Mouse (Mus musculus) kidney, embryonic 16.5 days (tissue): ENCODE measurements at regions not wholly inside any gene's neighbourhood (a gene's known extent, or its start where the extent isn't known, plus 50 kb on each side); places are given as distances from the start of the nearest gene placed in this dataset.

Experiments
- ATAC-seq: fragments of 200-750 bp; cut with Nextera tagmentation; 2 replicates; pipeline ENCODE4 v1.8.0; 2017; ENCODE audit warnings: moderate TSS enrichment; ENCODE audit not compliant: low FRiP score, low TSS enrichment
- H3K27ac ChIP-seq: fragments of 300-500 bp; sonication (generic); 2 replicates; pipeline ENCODE4 v1.5.1; 2014; ENCODE audit warnings: low read length
- H3K27me3 ChIP-seq: fragments of 300-500 bp; sonication (generic); 2 replicates; pipeline ENCODE4 v1.6.1; 2014; ENCODE audit warnings: low read length, control low read depth, mixed read lengths; ENCODE audit not compliant: insufficient read depth
- H3K36me3 ChIP-seq: fragments of 300-500 bp; sonication (generic); 2 replicates; pipeline ENCODE4 v1.6.1; 2014; ENCODE audit warnings: low read length, control low read depth, mixed read lengths; ENCODE audit not compliant: insufficient read depth
- H3K4me1 ChIP-seq: fragments of 300-500 bp; sonication (generic); 2 replicates; pipeline ENCODE4 v1.6.1; 2014; ENCODE audit warnings: low read length, control low read depth, mixed read lengths; ENCODE audit not compliant: insufficient read depth
- H3K4me2 ChIP-seq: fragments of 300-500 bp; sonication (generic); replicated peaks from 2 replicates; pipeline ENCODE4 v1.6.1; 2014; ENCODE audit warnings: low read depth, low read length
- H3K4me3 ChIP-seq: fragments of 300-500 bp; sonication (generic); 2 replicates; pipeline ENCODE4 v1.5.1; 2014; ENCODE audit warnings: mild to moderate bottlenecking, low read length
- H3K9ac ChIP-seq: fragments of 300-500 bp; sonication (generic); replicated peaks from 2 replicates; pipeline ENCODE4 v1.6.1; 2014; ENCODE audit warnings: low read length
- H3K9me3 ChIP-seq: fragments of 300-500 bp; sonication (generic); 2 replicates; pipeline ENCODE4 v1.6.1; 2016; ENCODE audit warnings: low read length, control low read depth
- WGBS: fragments of 180-500 bp; shearing (Covaris S2); extraction: QIAGEN DNeasy Blood & Tissue Kit; methylation state at CpG from one replicate; pipeline ENCODE4 v1.1.7; 2014; 5-methylcytosine and 5-hydroxymethylcytosine counted together

GRCm38 (mm10) chr19:36213461-36213860, 93.6 kb upstream of the Ankrd1 start:
- no peak overlapping the region for H3K4me3 ChIP-seq
- H3K4me1 ChIP-seq = peaks cover 17% of the 10 kb centered on the region
- H3K4me2 ChIP-seq = no peak overlapping the region
- H3K27me3 ChIP-seq = no peaks in the 10 kb centered on the region
- no peak overlapping the region for H3K9ac ChIP-seq
- no peaks in the 10 kb centered on the region for H3K9me3 ChIP-seq
- H3K27ac ChIP-seq = no peak overlapping the region
- H3K36me3 ChIP-seq = no peaks in the 10 kb centered on the region
- 41% methylated on average over 8 of the region's 8 CpGs for WGBS
- ATAC-seq = no peak

GRCm38 (mm10) chr19:36214188-36214968, 94.5 kb upstream of the Ankrd1 start:
- Histone ChIP-seq H3K4me2 (peak overlapping the region; percentile 8; the same call in 1 of the 2 replicates), H3K27ac (peak overlapping the region; percentile 20; the same call in 1 of the 2 replicates), H3K9ac (no peak overlapping the region), H3K27me3 (no peaks in the 10 kb centered on the region), H3K9me3 (no peaks in the 10 kb centered on the region), H3K4me1 (peaks cover 17% of the 10 kb centered on the region), H3K36me3 (no peaks in the 10 kb centered on the region), H3K4me3 (no peak overlapping the region)
- ATAC-seq = peak; percentile 93
- WGBS = 17% methylated on average over 7 of the region's 7 CpGs

- Histone ChIP-seq H3K27ac (no peak overlapping the region), H3K4me3 (no peak overlapping the region), H3K27me3 (no peaks in the 10 kb centered on the region), H3K4me1 (peaks cover 17% of the 10 kb centered on the region), H3K9me3 (no peaks in the 10 kb centered on the region), H3K4me2 (no peak overlapping the region), H3K36me3 (no peaks in the 10 kb centered on the region), H3K9ac (no peak overlapping the region)
- WGBS = 73% methylated on average over 5 of the region's 5 CpGs
- no peak for ATAC-seq
These were observed 97.3 kb upstream of the Ankrd1 start for GRCm38 (mm10) chr19:36217177-36217576.

GRCm38 (mm10) chr19:36217605-36218004, 97.7 kb upstream of the Ankrd1 start:
- Histone ChIP-seq H3K4me3 (no peak overlapping the region), H3K9ac (no peak overlapping the region), H3K36me3 (no peaks in the 10 kb centered on the region), H3K4me1 (peaks cover 17% of the 10 kb centered on the region), H3K9me3 (no peaks in the 10 kb centered on the region), H3K27me3 (no peaks in the 10 kb centered on the region), H3K27ac (no peak overlapping the region), H3K4me2 (no peak overlapping the region)
- 52% methylated on average over 5 of the region's 5 CpGs for WGBS
- ATAC-seq = no peak

GRCm38 (mm10) chr19:36218921-36219320, 99.0 kb upstream of the Ankrd1 start:
- ATAC-seq = no peak
- no peak overlapping the region for H3K9ac ChIP-seq
- no peaks in the 10 kb centered on the region for H3K27me3 ChIP-seq
- H3K9me3 ChIP-seq = no peaks in the 10 kb centered on the region
- H3K4me1 ChIP-seq = peaks cover 14% of the 10 kb centered on the region
- no peaks in the 10 kb centered on the region for H3K36me3 ChIP-seq
- no peak overlapping the region for H3K27ac ChIP-seq
- H3K4me2 ChIP-seq = no peak overlapping the region
- H3K4me3 ChIP-seq = no peak overlapping the region
- 73% methylated on average over 5 of the region's 5 CpGs for WGBS

GRCm38 (mm10) chr19:36221104-36221503, 101.2 kb upstream of the Ankrd1 start:
- H3K4me1 ChIP-seq = no peaks in the 10 kb centered on the region
- no peaks in the 10 kb centered on the region for H3K36me3 ChIP-seq
- no peak for ATAC-seq
- H3K4me2 ChIP-seq = no peak overlapping the region
- H3K27me3 ChIP-seq = no peaks in the 10 kb centered on the region
- no peak overlapping the region for H3K4me3 ChIP-seq
- WGBS = 89% methylated on average over 2 of the region's 2 CpGs
- H3K27ac ChIP-seq = no peak overlapping the region
- H3K9ac ChIP-seq = no peak overlapping the region
- no peaks in the 10 kb centered on the region for H3K9me3 ChIP-seq

- no peaks in the 10 kb centered on the region for H3K36me3 ChIP-seq
- H3K4me3 ChIP-seq = no peak overlapping the region
- no peaks in the 10 kb centered on the region for H3K9me3 ChIP-seq
- no peaks in the 10 kb centered on the region for H3K4me1 ChIP-seq
- H3K4me2 ChIP-seq = no peak overlapping the region
- no peaks in the 10 kb centered on the region for H3K27me3 ChIP-seq
- H3K9ac ChIP-seq = no peak overlapping the region
- ATAC-seq = no peak
- no peak overlapping the region for H3K27ac ChIP-seq
These were observed 101.7 kb upstream of the Ankrd1 start for GRCm38 (mm10) chr19:36221596-36221995.

- Histone ChIP-seq H3K4me2 (no peak overlapping the region), H3K9me3 (no peaks in the 10 kb centered on the region), H3K9ac (no peak overlapping the region), H3K4me1 (no peaks in the 10 kb centered on the region), H3K4me3 (no peak overlapping the region), H3K27me3 (no peaks in the 10 kb centered on the region), H3K27ac (no peak overlapping the region), H3K36me3 (no peaks in the 10 kb centered on the region)
- no peak for ATAC-seq
- WGBS = 88% methylated on average over 3 of the region's 3 CpGs
These were observed 102.3 kb upstream of the Ankrd1 start for GRCm38 (mm10) chr19:36222198-36222597.

- no peak overlapping the region for H3K27ac ChIP-seq
- H3K27me3 ChIP-seq = no peaks in the 10 kb centered on the region
- H3K4me3 ChIP-seq = no peak overlapping the region
- no peaks in the 10 kb centered on the region for H3K36me3 ChIP-seq
- no peak overlapping the region for H3K4me2 ChIP-seq
- H3K9me3 ChIP-seq = no peaks in the 10 kb centered on the region
- 0 out of 2 replicates have a peak, but pooled peaks cover 2% of the 10 kb centered on the region for H3K4me1 ChIP-seq
- WGBS = 34% methylated on average over 8 of the region's 8 CpGs
- no peak for ATAC-seq
- no peak overlapping the region for H3K9ac ChIP-seq
These were observed 104.6 kb upstream of the Ankrd1 start for GRCm38 (mm10) chr19:36224518-36224917.

- no peak for ATAC-seq
- Histone ChIP-seq H3K9ac (no peak overlapping the region), H3K4me3 (no peak overlapping the region), H3K27ac (no peak overlapping the region), H3K27me3 (no peaks in the 10 kb centered on the region), H3K36me3 (no peaks in the 10 kb centered on the region), H3K9me3 (no peaks in the 10 kb centered on the region), H3K4me2 (no peak overlapping the region), H3K4me1 (0 out of 2 replicates have a peak, but pooled peaks cover 2% of the 10 kb centered on the region)
- 94% methylated on average over 2 of the region's 2 CpGs for WGBS
These were observed 105.7 kb upstream of the Ankrd1 start for GRCm38 (mm10) chr19:36225612-36226011.
